Mouse (Mus musculus) E14TG2a.4 (cell line): ENCODE results near the gene Slc26a5.

ENCODE experiments used
- CTCF ChIP-seq: conservative IDR thresholded peaks from 2 replicates; pipeline ENCODE4 v1.5.1; 2014; ENCODE audit warnings: low read length
- NANOG ChIP-seq: IDR thresholded peaks from 2 replicates; pipeline ENCODE4 v1.6.1; 2014; ENCODE audit warnings: borderline replicate concordance, low read length, mixed read lengths

DNA sequence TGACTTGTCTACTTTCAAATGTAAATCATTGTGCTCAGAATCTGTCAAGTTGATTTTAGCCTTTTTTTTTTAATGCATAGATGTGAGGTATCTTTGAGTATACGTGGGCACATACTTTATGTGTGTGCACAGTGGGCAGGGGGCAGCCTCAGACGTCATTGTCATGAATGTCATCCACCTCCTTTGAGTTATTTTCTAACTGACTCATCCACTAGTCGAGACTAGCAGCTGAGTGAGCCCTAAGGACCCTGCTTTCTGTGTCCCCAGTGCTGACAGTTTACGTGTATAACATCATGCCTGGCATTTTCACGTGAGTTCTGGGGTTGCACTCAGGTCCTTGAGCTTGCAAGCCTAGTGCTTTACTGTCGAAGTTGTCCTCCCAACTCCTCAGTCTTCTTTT is 35.5 kb upstream of the Slc26a5 start:
- TF ChIP-seq CTCF (no peak), NANOG (no peak)
